Mouse (Mus musculus) lung, postnatal 0 days (tissue): ENCODE results near the gene Slc25a13.

Experiments used
- CTCF ChIP-seq: IDR thresholded peaks from 2 replicates; pipeline ENCODE4 v1.5.1; 2016; ENCODE audit warnings: antibody characterized with exemption, mild to moderate bottlenecking
- EP300 ChIP-seq: IDR thresholded peaks from 2 replicates; pipeline ENCODE4 v1.6.1; 2016; ENCODE audit warnings: antibody characterized with exemption, mild to moderate bottlenecking, control low read depth

GRCm38 (mm10) chr6:6139061-6139460 is 77.9 kb downstream of the Slc25a13 start:
- no peak for TF ChIP-seq CTCF
- no peak for TF ChIP-seq EP300
